Mouse (Mus musculus) embryonic facial prominence, embryonic 10.5 days (tissue): Measurements from ENCODE around the gene Bpi. TPM values are rescaled to one million over a fixed set of nuclear protein-coding genes. Genes with fewer than 3 reads are reported as not detected.

Experiments used
- DNase-seq: peaks from one replicate; pipeline ENCODE4 v3.0.0-alpha.2; 2017; ENCODE audit warnings: low spot score
- H3K27ac ChIP-seq: fragments of 300-500 bp; sonication (generic); replicated peaks from 2 replicates; pipeline ENCODE4 v1.5.1; 2016; ENCODE audit warnings: mild to moderate bottlenecking
- H3K27me3 ChIP-seq: fragments of 300-500 bp; sonication (generic); replicated peaks from 2 replicates; pipeline ENCODE4 v1.6.1; 2016; ENCODE audit warnings: low read depth, mild to moderate bottlenecking; ENCODE audit not compliant: poor library complexity, severe bottlenecking
- H3K36me3 ChIP-seq: fragments of 300-500 bp; sonication (generic); replicated peaks from 2 replicates; pipeline ENCODE4 v1.6.1; 2016; ENCODE audit warnings: mild to moderate bottlenecking, moderate library complexity
- H3K4me1 ChIP-seq: fragments of 300-500 bp; sonication (generic); 2 replicates; pipeline ENCODE4 v1.6.1; 2016
- H3K4me3 ChIP-seq: fragments of 300-500 bp; sonication (generic); 2 replicates; pipeline ENCODE4 v1.5.1; 2016; ENCODE audit warnings: mild to moderate bottlenecking, moderate library complexity
- H3K9me3 ChIP-seq: fragments of 300-500 bp; sonication (generic); 2 replicates; pipeline ENCODE4 v1.6.1; 2016; ENCODE audit warnings: mild to moderate bottlenecking
- WGBS: fragments of 180-500 bp; shearing (Covaris S2); methylation state at CpG from one replicate; pipeline ENCODE4 v1.1.7; 2016; 5-methylcytosine and 5-hydroxymethylcytosine counted together
- polyA plus RNA-seq: library from polyadenylated mRNA; unstranded; fragments of >200 nt; fragmentation: Nextera tagmentation; extraction: Ambion mirVana; gene quantifications from 2 replicates; pipeline ENCODE4 v1.2.1, GENCODE M21; 2016

Bpi gene
- polyA plus RNA-seq, 1 experiment from 2014 or later: not detected

GRCm38 (mm10) chr2:158276451-158276850 lies 18.6 kb downstream of the Bpi start:
- Histone ChIP-seq H3K9me3 (no peaks in the 10 kb centered on the region), H3K36me3 (no peaks in the 10 kb centered on the region), H3K27me3 (0 out of 2 replicates have a peak, but pooled peaks cover 1% of the 10 kb centered on the region), H3K27ac (no peak overlapping the region), H3K4me1 (peaks cover 47% of the 10 kb centered on the region), H3K4me3 (no peak overlapping the region)
- WGBS: 66% methylated on average over 6 of the region's 6 CpGs
- no peak for DNase-seq

GRCm38 (mm10) chr2:158276878-158277277 lies 19.0 kb downstream of the Bpi start:
- DNase-seq: no peak
- H3K4me3 ChIP-seq: no peak overlapping the region
- no peak overlapping the region for H3K27ac ChIP-seq
- H3K36me3 ChIP-seq: no peaks in the 10 kb centered on the region
- 72% methylated on average over 4 of the region's 4 CpGs for WGBS
- H3K4me1 ChIP-seq: peaks cover 52% of the 10 kb centered on the region
- H3K9me3 ChIP-seq: no peaks in the 10 kb centered on the region
- H3K27me3 ChIP-seq: peaks cover 5% of the 10 kb centered on the region; the same call in 1 of the 2 replicates

- H3K9me3 ChIP-seq: no peaks in the 10 kb centered on the region
- 84% methylated on average over 4 of the region's 4 CpGs for WGBS
- peaks cover 44% of the 10 kb centered on the region for H3K4me1 ChIP-seq
- peaks cover 11% of the 10 kb centered on the region for H3K27me3 ChIP-seq
- no peak for DNase-seq
- no peaks in the 10 kb centered on the region for H3K36me3 ChIP-seq
- no peak overlapping the region for H3K27ac ChIP-seq
- no peak overlapping the region for H3K4me3 ChIP-seq
These were observed 21.8 kb downstream of the Bpi start for GRCm38 (mm10) chr2:158279656-158280055.

DNA sequence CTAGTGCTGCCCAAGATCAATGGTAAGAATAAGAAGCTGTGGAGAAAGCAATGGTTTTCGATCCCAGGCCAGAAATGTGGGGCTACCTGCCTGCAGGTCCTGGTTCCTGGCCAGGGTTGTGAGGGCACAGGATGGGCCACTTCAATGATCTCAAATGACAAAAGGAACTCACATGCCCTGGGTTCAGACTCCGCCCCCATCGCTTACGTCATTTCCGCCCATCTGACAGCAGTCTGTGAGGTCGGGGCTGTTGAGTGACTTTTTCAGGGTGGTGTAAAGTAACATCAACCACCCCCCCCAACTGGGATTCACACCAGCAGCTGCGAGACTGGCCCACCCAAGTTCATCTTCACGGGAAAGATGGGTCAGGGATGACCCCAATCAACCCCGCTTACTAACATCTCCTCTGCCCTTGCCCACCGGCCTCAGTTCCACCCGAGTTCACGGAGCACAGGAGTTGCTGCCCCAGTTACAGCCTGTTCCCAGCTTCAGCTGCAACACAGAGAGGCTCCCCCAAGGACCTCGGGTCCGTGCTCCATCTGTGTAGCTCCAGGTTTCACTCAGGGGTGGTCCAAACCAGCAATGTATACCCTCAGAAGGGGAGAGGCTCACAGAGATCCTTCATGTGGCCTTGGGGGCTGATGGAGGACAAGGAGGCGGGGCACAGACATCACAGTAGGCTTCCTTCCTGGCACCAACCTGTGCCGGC lies 23.8 kb downstream of the Bpi start:
- Histone ChIP-seq H3K4me3 (no peak overlapping the region), H3K27ac (peak overlapping the region; percentile 51), H3K9me3 (no peaks in the 10 kb centered on the region), H3K27me3 (peaks cover 11% of the 10 kb centered on the region), H3K36me3 (no peaks in the 10 kb centered on the region), H3K4me1 (peaks cover 33% of the 10 kb centered on the region)
- WGBS: 63% methylated on average over 16 of the region's 16 CpGs
- no peak for DNase-seq

DNA sequence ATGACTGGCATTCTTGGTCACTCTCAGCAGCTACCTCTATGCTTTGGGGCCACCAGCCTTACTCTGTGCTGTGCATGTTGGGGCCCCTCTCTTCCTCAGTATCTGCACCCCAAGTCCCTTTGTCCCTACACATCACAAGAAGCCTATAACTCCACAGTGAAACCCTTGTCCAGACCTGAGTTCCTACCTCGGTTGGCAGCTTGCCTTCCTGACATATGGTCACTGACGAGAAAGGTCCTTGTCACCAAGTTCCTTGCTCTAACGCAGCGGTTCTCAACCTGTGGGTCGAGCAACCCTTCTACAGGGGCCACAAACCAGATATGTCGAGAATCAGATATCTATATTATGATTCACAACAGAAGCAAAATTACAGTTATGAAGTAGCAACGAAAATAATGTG lies 25.2 kb downstream of the Bpi start:
- Histone ChIP-seq H3K4me1 (peaks cover 21% of the 10 kb centered on the region), H3K27ac (no peak overlapping the region), H3K27me3 (peaks cover 11% of the 10 kb centered on the region), H3K9me3 (no peaks in the 10 kb centered on the region), H3K4me3 (no peak overlapping the region), H3K36me3 (no peaks in the 10 kb centered on the region)
- DNase-seq: no peak
- 86% methylated on average over 7 of the region's 7 CpGs for WGBS

- Histone ChIP-seq H3K27me3 (peaks cover 11% of the 10 kb centered on the region), H3K36me3 (no peaks in the 10 kb centered on the region), H3K9me3 (no peaks in the 10 kb centered on the region), H3K4me3 (no peak overlapping the region), H3K4me1 (peaks cover 21% of the 10 kb centered on the region), H3K27ac (no peak overlapping the region)
- DNase-seq: no peak
- WGBS: 82% methylated on average over 6 of the region's 6 CpGs
These were observed 25.9 kb downstream of the Bpi start for GRCm38 (mm10) chr2:158283771-158284170.

GRCm38 (mm10) chr2:158284571-158284970 lies 26.7 kb downstream of the Bpi start:
- DNase-seq: peak; percentile 66
- H3K4me1 ChIP-seq: peaks cover 21% of the 10 kb centered on the region
- WGBS: 15% methylated on average over 11 of the region's 11 CpGs
- H3K4me3 ChIP-seq: no peak overlapping the region
- no peaks in the 10 kb centered on the region for H3K9me3 ChIP-seq
- H3K36me3 ChIP-seq: no peaks in the 10 kb centered on the region
- H3K27me3 ChIP-seq: peaks cover 11% of the 10 kb centered on the region
- H3K27ac ChIP-seq: no peak overlapping the region; the same call in 1 of the 2 replicates

GRCm38 (mm10) chr2:158285655-158286054 lies 27.8 kb downstream of the Bpi start:
- H3K27me3 ChIP-seq: peaks cover 11% of the 10 kb centered on the region
- no peak overlapping the region for H3K27ac ChIP-seq
- DNase-seq: no peak
- no peaks in the 10 kb centered on the region for H3K9me3 ChIP-seq
- 85% methylated on average over 6 of the region's 6 CpGs for whole genome bisulfite sequencing
- H3K4me3 ChIP-seq: no peak overlapping the region
- H3K4me1 ChIP-seq: peaks cover 21% of the 10 kb centered on the region
- H3K36me3 ChIP-seq: no peaks in the 10 kb centered on the region

DNA sequence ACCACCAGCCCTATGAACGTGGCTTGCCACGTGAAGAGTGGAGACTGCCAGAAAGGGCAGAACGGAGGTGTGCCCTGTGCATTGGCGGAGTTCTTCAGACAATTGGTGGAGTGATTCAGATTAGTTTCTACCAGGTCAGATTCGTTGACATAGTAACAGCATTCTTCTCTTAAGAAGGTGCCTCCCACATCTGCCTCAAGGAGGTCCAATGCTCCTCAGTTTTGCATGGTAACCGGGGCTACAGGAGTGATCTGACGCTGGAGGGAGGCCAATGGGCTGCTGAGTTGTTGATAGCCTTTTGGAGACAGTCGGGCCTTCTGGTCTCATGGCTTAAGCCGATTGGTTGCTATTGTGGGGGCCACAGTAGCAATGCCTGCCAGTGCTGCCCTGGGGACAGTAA lies 37.8 kb downstream of the Bpi start:
- H3K4me1 ChIP-seq: no peaks in the 10 kb centered on the region
- H3K27me3 ChIP-seq: no peaks in the 10 kb centered on the region
- no peak for DNase-seq
- WGBS: 72% methylated on average over 9 of the region's 9 CpGs
- no peak overlapping the region for H3K27ac ChIP-seq
- H3K36me3 ChIP-seq: no peaks in the 10 kb centered on the region
- no peaks in the 10 kb centered on the region for H3K9me3 ChIP-seq
- H3K4me3 ChIP-seq: no peak overlapping the region

GRCm38 (mm10) chr2:158299203-158299602 lies 41.3 kb downstream of the Bpi start:
- WGBS: 83% methylated on average over 3 of the region's 3 CpGs
- Histone ChIP-seq H3K9me3 (no peaks in the 10 kb centered on the region), H3K36me3 (no peaks in the 10 kb centered on the region), H3K27me3 (no peaks in the 10 kb centered on the region), H3K4me3 (no peak overlapping the region), H3K27ac (no peak overlapping the region), H3K4me1 (no peaks in the 10 kb centered on the region)
- DNase-seq: no peak

DNA sequence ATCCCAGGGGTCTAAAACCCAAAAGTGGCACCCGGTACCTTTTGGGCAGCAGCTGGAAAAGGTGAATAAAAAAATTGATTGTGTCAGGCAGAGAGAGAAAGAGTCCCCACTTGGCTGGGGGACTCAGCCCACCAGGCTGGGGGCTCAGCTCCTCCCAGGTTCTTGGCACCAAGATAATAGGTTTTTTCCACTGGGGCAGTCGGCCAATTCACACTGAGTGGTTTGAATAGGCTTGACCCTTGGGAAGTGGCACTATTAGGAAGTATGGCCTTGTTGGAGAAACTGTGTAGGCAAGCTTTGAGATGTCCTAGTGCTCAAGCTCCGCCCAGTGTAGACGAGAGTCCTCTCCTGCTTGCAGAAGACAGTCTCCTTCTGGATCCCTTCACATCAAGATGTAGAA lies 41.8 kb downstream of the Bpi start:
- no peaks in the 10 kb centered on the region for H3K27me3 ChIP-seq
- H3K4me3 ChIP-seq: no peak overlapping the region
- WGBS: 79% methylated on average over 4 of the region's 4 CpGs

GRCm38 (mm10) chr2:158302807-158303206 lies 44.9 kb downstream of the Bpi start:
- Histone ChIP-seq H3K36me3 (no peaks in the 10 kb centered on the region), H3K27me3 (no peaks in the 10 kb centered on the region), H3K27ac (no peak overlapping the region), H3K4me1 (peaks cover 16% of the 10 kb centered on the region), H3K9me3 (no peaks in the 10 kb centered on the region), H3K4me3 (no peak overlapping the region)
- 89% methylated on average over 3 of the region's 3 CpGs for WGBS
- DNase-seq: no peak

More for the DNA sequence above, 41.8 kb downstream of the Bpi start:
- no peaks in the 10 kb centered on the region for H3K36me3 ChIP-seq
- no peaks in the 10 kb centered on the region for H3K4me1 ChIP-seq
- no peak for DNase-seq
- no peaks in the 10 kb centered on the region for H3K9me3 ChIP-seq
- no peak overlapping the region for H3K27ac ChIP-seq

DNA sequence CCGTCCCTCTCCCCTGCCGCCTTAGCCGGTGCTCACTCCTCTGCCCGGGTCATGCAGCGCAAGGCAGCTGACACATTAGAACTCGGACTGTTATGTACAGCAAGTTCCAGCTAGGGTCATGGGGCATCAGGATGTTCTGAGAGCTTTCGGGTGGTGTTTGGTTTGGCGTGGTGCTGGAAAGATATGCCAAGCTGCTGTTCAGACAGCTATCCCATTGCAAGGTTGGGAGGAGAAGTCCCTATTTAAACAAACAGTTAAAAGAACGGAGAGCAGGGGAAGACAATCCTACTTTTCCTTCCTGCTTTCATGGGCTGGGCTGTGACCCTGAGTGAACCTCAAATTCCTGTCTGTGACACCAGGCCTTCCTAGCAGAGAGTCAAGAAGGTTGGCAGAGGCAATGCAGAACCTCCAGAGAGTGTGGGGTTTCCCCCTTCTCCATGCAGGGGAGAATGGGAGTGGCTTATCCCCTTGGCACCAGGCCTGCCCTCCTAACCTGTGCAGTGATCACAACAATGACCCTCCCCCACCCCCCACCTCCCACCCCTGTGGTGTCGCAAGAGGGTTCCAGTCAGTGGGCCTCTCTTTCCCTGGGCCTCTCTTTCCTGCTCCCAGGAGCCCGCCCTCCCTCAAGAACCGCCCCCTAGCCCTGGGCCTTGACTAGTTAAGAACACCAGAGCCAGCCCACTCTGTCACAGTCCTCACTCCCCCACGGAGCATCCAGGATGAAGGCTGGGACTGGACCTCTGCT lies 48.2 kb downstream of the Bpi start, which contains the start of gene Lbp:
Gene Lbp, plus strand, starts transcription at position 546 of the 748 bp plus-strand sequence.
- DNase-seq: peak; percentile 59
- no peaks in the 10 kb centered on the region for H3K9me3 ChIP-seq
- H3K27ac ChIP-seq: peak within 1 kb of the TSS; percentile 76
- H3K27me3 ChIP-seq: no peaks in the 10 kb centered on the region
- 41% methylated on average over 13 of the region's 13 CpGs for WGBS
- no peaks in the 10 kb centered on the region for H3K36me3 ChIP-seq
- H3K4me1 ChIP-seq: peaks cover 16% of the 10 kb centered on the region
- H3K4me3 ChIP-seq: no peak within 1 kb of the TSS
